Mouse (Mus musculus): ENCODE data around the gene Abca4. TPM values are rescaled to one million over a fixed set of nuclear protein-coding genes. Genes with fewer than 3 reads are reported as not detected.

Abca4 gene
- total RNA-seq, 2 experiments from 2014 or later = 2.8 to 3.6 TPM

- no peak for DNase-seq (ENCODE audit: low spot score in 2 of 2)
These were observed 63.5 kb downstream of the Abca4 start for GRCm38 (mm10) chr3:122107643-122108194.

- DNase-seq (ENCODE audit: low spot score in 2 of 2) = no peak
These were observed 65.2 kb downstream of the Abca4 start for GRCm38 (mm10) chr3:122109461-122109860.

GRCm38 (mm10) chr3:122111141-122111981 is 67.1 kb downstream of the Abca4 start:
- no peak for DNase-seq (ENCODE audit: low spot score in 2 of 2)

- no peak for DNase-seq (ENCODE audit: low spot score in 2 of 2)
These were observed 74.5 kb downstream of the Abca4 start for GRCm38 (mm10) chr3:122118651-122119214.

GRCm38 (mm10) chr3:122119733-122120132 is 75.5 kb downstream of the Abca4 start:
- no peak for DNase-seq (ENCODE audit: low spot score in 2 of 2)

GRCm38 (mm10) chr3:122120217-122120616 is 76.0 kb downstream of the Abca4 start:
- DNase-seq (ENCODE audit: low spot score in 2 of 2) = no peak

- peak; percentile 76 to 89 for DNase-seq (ENCODE audit: low spot score in 2 of 2)
These were observed 78.0 kb downstream of the Abca4 start for GRCm38 (mm10) chr3:122122127-122122663.

GRCm38 (mm10) chr3:122122838-122123237 is 78.6 kb downstream of the Abca4 start:
- no peak for DNase-seq (ENCODE audit: low spot score in 2 of 2)

- DNase-seq (ENCODE audit: low spot score in 2 of 2) = no peak
These were observed 84.8 kb downstream of the Abca4 start for GRCm38 (mm10) chr3:122128999-122129493.

GRCm38 (mm10) chr3:122130771-122131170 is 86.5 kb downstream of the Abca4 start:
- no peak for DNase-seq (ENCODE audit: low spot score in 2 of 2)

GRCm38 (mm10) chr3:122131633-122132032 is 87.4 kb downstream of the Abca4 start:
- no peak for DNase-seq (ENCODE audit: low spot score in 2 of 2)

- DNase-seq (ENCODE audit: low spot score in 2 of 2) = no peak
These were observed 89.0 kb downstream of the Abca4 start for GRCm38 (mm10) chr3:122133255-122133654.

GRCm38 (mm10) chr3:122133840-122134239 is 89.6 kb downstream of the Abca4 start:
- no peak for DNase-seq (ENCODE audit: low spot score in 2 of 2)

GRCm38 (mm10) chr3:122140589-122141400 is 96.6 kb downstream of the Abca4 start:
- peak in 1 of 2 experiments; percentile 32 for DNase-seq (ENCODE audit: low spot score in 2 of 2)

GRCm38 (mm10) chr3:122142256-122142922 is 98.1 kb downstream of the Abca4 start:
- DNase-seq (ENCODE audit: low spot score in 2 of 2) = no peak

- DNase-seq (ENCODE audit: low spot score in 2 of 2) = no peak
These were observed 99.2 kb downstream of the Abca4 start for GRCm38 (mm10) chr3:122143432-122143831.

GRCm38 (mm10) chr3:122145430-122145829 is 101.2 kb downstream of the Abca4 start:
- no peak for DNase-seq (ENCODE audit: low spot score in 2 of 2)

GRCm38 (mm10) chr3:122150836-122151235 is 106.6 kb downstream of the Abca4 start:
- DNase-seq (ENCODE audit: low spot score in 2 of 2) = no peak

GRCm38 (mm10) chr3:122152431-122152830 is 108.2 kb downstream of the Abca4 start:
- no peak for DNase-seq (ENCODE audit: low spot score in 2 of 2)

GRCm38 (mm10) chr3:122154080-122154479 is 109.8 kb downstream of the Abca4 start:
- DNase-seq (ENCODE audit: low spot score in 2 of 2) = no peak

All from adrenal gland, postnatal 4 days (tissue).